8 mouse cellular contexts compared by ENCODE assay signal in the genomic region with DNA sequence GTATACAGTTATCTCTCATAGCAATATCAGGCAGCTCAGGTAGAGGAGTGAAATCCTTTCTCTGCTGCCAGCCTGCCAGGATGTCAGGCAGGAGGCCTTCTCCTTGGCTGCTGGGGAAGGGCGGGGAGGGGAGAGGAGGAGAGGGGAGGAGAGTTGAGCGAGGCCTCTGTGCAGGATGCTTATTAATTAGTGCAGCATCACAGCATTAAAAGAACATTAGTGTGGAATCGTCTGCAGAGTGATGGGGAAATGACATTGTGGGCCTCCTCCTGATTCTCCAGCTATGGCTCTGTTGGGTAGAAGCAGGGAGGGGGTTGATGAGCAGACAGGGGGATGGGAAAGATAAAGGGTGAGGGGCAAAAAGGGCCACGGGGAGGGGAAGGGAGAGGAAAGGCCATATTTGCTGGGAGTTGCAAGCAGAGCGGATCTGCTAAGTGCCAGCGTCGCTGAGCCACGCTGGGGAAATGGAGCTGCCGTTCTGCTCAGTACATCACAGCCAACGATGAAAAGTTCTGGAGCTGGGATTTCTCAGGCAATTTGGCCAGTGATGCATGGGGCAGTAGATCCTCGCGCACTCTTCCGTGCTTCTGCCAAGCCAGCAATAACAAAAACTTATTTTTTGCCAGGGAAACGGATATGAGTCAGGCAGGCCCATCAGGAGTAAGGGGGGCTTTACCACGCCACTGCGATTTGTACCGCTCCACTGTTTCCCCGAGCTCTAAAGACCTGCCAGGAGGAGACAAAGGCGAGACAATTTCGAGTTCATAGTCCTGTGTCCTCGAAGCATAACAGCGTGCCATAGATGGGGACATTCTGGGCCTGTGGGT. TPM values are rescaled to one million over a fixed set of nuclear protein-coding genes. Genes with fewer than 3 reads are reported as not detected.
A peak's percentile ranks its signal among the peaks of the same experiment; 100 is the strongest.
DNase-seq lines count a peak whose midpoint lies in the region; ATAC-seq and TF ChIP-seq lines count a peak whose summit lies in the region.

No protein-coding gene starts in this region.

- no peak overlapping the region for H3K9ac ChIP-seq in liver, embryonic 16.5 days (ENCODE audit: low read depth, low read length)
- H3K9ac ChIP-seq in stomach, postnatal 0 days (ENCODE audit: low read length), result no peak overlapping the region

- peak; percentile 17 for DNase-seq in ovary, postnatal 36 days (ENCODE audit: low spot score)
- DNase-seq in ovary, adult 18-20 months (ENCODE audit: low spot score), result no peak
- DNase-seq in heart, postnatal 10 days, result peak; percentile 54 to 59
- DNase-seq in stomach, postnatal 0 days (ENCODE audit: low spot score), result no peak
- DNase-seq in right cerebral cortex, adult 18-20 months, result no peak
- DNase-seq in cerebellum, postnatal 4 days (ENCODE audit: low spot score in 2 of 2), result no peak

- no peaks in the 10 kb centered on the region for H3K36me3 ChIP-seq in liver, embryonic 16.5 days (ENCODE audit: control insufficient read depth, insufficient read depth)
- no peaks in the 10 kb centered on the region for H3K36me3 ChIP-seq in stomach, postnatal 0 days (ENCODE audit: control insufficient read depth, insufficient read depth, low read length)

- no peak overlapping the region for H3K4me2 ChIP-seq in liver, embryonic 16.5 days (ENCODE audit: low read depth, low read length)
- H3K4me2 ChIP-seq in stomach, postnatal 0 days (replicated peaks; ENCODE audit: low read depth), result 0 out of 2 replicates have a peak overlapping the region, but pooled peaks have one; percentile 14

- intact Hi-C loops in heart, postnatal 10 days (cut with DNase I), result no loop called here

- ATAC-seq in liver, embryonic 16.5 days (ENCODE audit: low read depth), result peak; percentile 27; the same call in 1 of the 2 replicates
- ATAC-seq in stomach, postnatal 0 days (ENCODE audit: low FRiP score, low TSS enrichment), result peak; percentile 69; the same call in 1 of the 2 replicates
- ATAC-seq in erythroid progenitor cell, adult 5-6 weeks (replicated peaks; ENCODE audit: low FRiP score, poor library complexity, severe bottlenecking), result no peak

- no peak for TF ChIP-seq EP300 in stomach, postnatal 0 days (optimal IDR thresholded peaks at IDR 0.05)

- H3K4me1 ChIP-seq in liver, embryonic 16.5 days (ENCODE audit: control insufficient read depth, low read depth, low read length), result no peaks in the 10 kb centered on the region
- H3K4me1 ChIP-seq in stomach, postnatal 0 days (replicated peaks; ENCODE audit: control insufficient read depth, insufficient read depth), result no peaks in the 10 kb centered on the region; the same call in 1 of the 2 replicates

- 0 out of 2 replicates have a peak, but pooled peaks have one; percentile 1 for TF ChIP-seq CTCF in stomach, postnatal 0 days (IDR thresholded peaks at IDR 0.05; ENCODE audit: low read depth)

- 37% methylated on average over 22 of the region's 22 CpGs for WGBS in liver, embryonic 16.5 days (ENCODE audit: insufficient replicate concordance)
- 31% methylated on average over 21 of the region's 22 CpGs for WGBS in stomach, postnatal 0 days

- peak overlapping the region; percentile 7; the same call in 1 of the 2 replicates for H3K27ac ChIP-seq in liver, embryonic 16.5 days (ENCODE audit: low read length)
- peak overlapping the region; percentile 65 for H3K27ac ChIP-seq in stomach, postnatal 0 days (replicated peaks)

- H3K4me3 ChIP-seq in liver, embryonic 16.5 days (ENCODE audit: low read depth, low read length), result no peak overlapping the region
- no peak overlapping the region for H3K4me3 ChIP-seq in stomach, postnatal 0 days (ENCODE audit: low read depth, low read length)

- H3K27me3 ChIP-seq in liver, embryonic 16.5 days (ENCODE audit: control insufficient read depth, insufficient read depth, low read depth, low read length), result peaks cover 2% of the 10 kb centered on the region
- H3K27me3 ChIP-seq in stomach, postnatal 0 days (ENCODE audit: control insufficient read depth, insufficient read depth, low read length), result no peaks in the 10 kb centered on the region

- H3K9me3 ChIP-seq in liver, embryonic 16.5 days (replicated peaks; ENCODE audit: control insufficient read depth, low read length), result no peaks in the 10 kb centered on the region
- no peaks in the 10 kb centered on the region for H3K9me3 ChIP-seq in stomach, postnatal 0 days (ENCODE audit: control insufficient read depth, low read length)

RNA-seq across cellular contexts. Expression of a gene that starts 30.8 kb away (rescaled TPM):
- 10 to 100 TPM; 27.5 to 37.0 TPM for total RNA-seq in heart, postnatal 10 days (2021)
- polyA plus RNA-seq in liver, embryonic 16.5 days (2015; fragmentation: Nextera tagmentation; extraction: Ambion mirVana), result 11.9 and 12.2 TPM in 2 replicates
- 9.3 and 9.8 TPM in 2 replicates for polyA plus RNA-seq in stomach, postnatal 0 days (2015; fragmentation: Nextera tagmentation; extraction: Ambion mirVana)
- 17.7 and 27.2 TPM in 2 replicates for total RNA-seq in erythroid progenitor cell, adult 5-6 weeks (2015; ENCODE audit: low replicate concordance)
- 26.5 and 29.4 TPM in 2 replicates for total RNA-seq in erythroid progenitor cell, adult 5-6 weeks (2017; ENCODE audit: low replicate concordance)

Comparison
In these comparisons a context has a peak if more than half of its experiments do, and no peak if none do; other contexts are left out.
1. DNase-seq: peak in ovary, postnatal 36 days (single experiment) and heart, postnatal 10 days (2 of 2); none in ovary, adult 18-20 months (single experiment), stomach, postnatal 0 days (single experiment), right cerebral cortex, adult 18-20 months (single experiment) and cerebellum, postnatal 4 days (0 of 2).